Mouse (Mus musculus): ENCODE data around the gene Irf7. TPM values are rescaled to one million over a fixed set of nuclear protein-coding genes. Genes with fewer than 3 reads are reported as not detected.

Gene Irf7
- polyA plus RNA-seq, 1 experiment from 2014 or later, result 2.8 TPM

- Histone ChIP-seq H3K27me3 (ENCODE audit: control insufficient read depth, insufficient read depth, low read length) (no peaks in the 10 kb centered on the region), H3K9ac (ENCODE audit: low read length) (no peak overlapping the region), H3K4me3 (ENCODE audit: control insufficient read depth in 1 of 2, insufficient read depth in 1 of 2, low read depth in 1 of 2, low read length in 2 of 2) (peak overlapping the region in 1 of 2 experiments; percentile 17; a peak in 1 of 4 replicates), H3K36me3 (ENCODE audit: control insufficient read depth, insufficient read depth, low read length) (peaks cover 1% of the 10 kb centered on the region), H3K9me3 (ENCODE audit: control insufficient read depth, low read length) (no peaks in the 10 kb centered on the region), H3K27ac (replicated peaks in 1 of 2; ENCODE audit: control insufficient read depth in 1 of 2, insufficient read depth in 1 of 2, low read depth in 2 of 2, low read length in 2 of 2) (no peak overlapping the region), H3K4me1 (ENCODE audit: control insufficient read depth in 2 of 2, insufficient read depth in 2 of 2, low read length in 2 of 2) (peaks cover 8 to 13% of the 10 kb centered on the region in 2 experiments; a peak in 2 of 4 replicates), H3K4me2 (ENCODE audit: low read length) (peak overlapping the region; percentile 44)
- ATAC-seq (ENCODE audit: insufficient number of reproducible peaks, insufficient read depth, low FRiP score, low read depth), result no peak
- WGBS, result 72% methylated on average over 14 of the region's 14 CpGs
Measured at GRCm38 (mm10) chr7:141269273-141269545, 2.9 kb upstream of the Irf7 start.

- ATAC-seq (ENCODE audit: insufficient number of reproducible peaks, insufficient read depth, low FRiP score, low read depth), result no peak
- Histone ChIP-seq H3K9ac (ENCODE audit: low read length) (no peak overlapping the region), H3K27me3 (ENCODE audit: control insufficient read depth, insufficient read depth, low read length) (no peaks in the 10 kb centered on the region), H3K36me3 (ENCODE audit: control insufficient read depth, insufficient read depth, low read length) (peaks cover 7% of the 10 kb centered on the region), H3K27ac (replicated peaks in 1 of 2; ENCODE audit: control insufficient read depth in 1 of 2, insufficient read depth in 1 of 2, low read depth in 2 of 2, low read length in 2 of 2) (no peak overlapping the region), H3K4me2 (ENCODE audit: low read length) (peak overlapping the region; percentile 44), H3K4me1 (ENCODE audit: control insufficient read depth in 2 of 2, insufficient read depth in 2 of 2, low read length in 2 of 2) (peaks cover 8 to 13% of the 10 kb centered on the region in 2 experiments; a peak in 2 of 4 replicates), H3K9me3 (ENCODE audit: control insufficient read depth, low read length) (no peaks in the 10 kb centered on the region), H3K4me3 (ENCODE audit: control insufficient read depth in 1 of 2, insufficient read depth in 1 of 2, low read depth in 1 of 2, low read length in 2 of 2) (peak overlapping the region in 1 of 2 experiments; percentile 17; a peak in 1 of 4 replicates)
- 57% methylated on average over 24 of the region's 24 CpGs for WGBS
Measured at GRCm38 (mm10) chr7:141268466-141269272, 2.4 kb upstream of the Irf7 start.

GRCm38 (mm10) chr7:141265411-141265738 lies 906 bp downstream of the Irf7 start:
- Histone ChIP-seq H3K27me3 (ENCODE audit: control insufficient read depth, insufficient read depth, low read length) (no peaks in the 10 kb centered on the region), H3K36me3 (ENCODE audit: control insufficient read depth, insufficient read depth, low read length) (peaks cover 40% of the 10 kb centered on the region), H3K4me2 (ENCODE audit: low read length) (peak overlapping the region; percentile 91), H3K4me3 (ENCODE audit: control insufficient read depth in 1 of 2, insufficient read depth in 1 of 2, low read depth in 1 of 2, low read length in 2 of 2) (peak overlapping the region in 1 of 2 experiments; percentile 67; a peak in 1 of 4 replicates), H3K4me1 (ENCODE audit: control insufficient read depth in 2 of 2, insufficient read depth in 2 of 2, low read length in 2 of 2) (peaks cover 8 to 13% of the 10 kb centered on the region in 2 experiments; a peak in 2 of 4 replicates), H3K9ac (ENCODE audit: low read length) (no peak overlapping the region), H3K9me3 (ENCODE audit: control insufficient read depth, low read length) (no peaks in the 10 kb centered on the region), H3K27ac (replicated peaks in 1 of 2; ENCODE audit: control insufficient read depth in 1 of 2, insufficient read depth in 1 of 2, low read depth in 2 of 2, low read length in 2 of 2) (no peak overlapping the region)
- WGBS, result 29% methylated on average over 11 of the region's 11 CpGs
- ATAC-seq (ENCODE audit: insufficient number of reproducible peaks, insufficient read depth, low FRiP score, low read depth), result no peak

GRCm38 (mm10) chr7:141264761-141265410 lies 1.4 kb downstream of the Irf7 start:
- Histone ChIP-seq H3K4me2 (ENCODE audit: low read length) (peak overlapping the region; percentile 91), H3K4me3 (ENCODE audit: control insufficient read depth in 1 of 2, insufficient read depth in 1 of 2, low read depth in 1 of 2, low read length in 2 of 2) (peak overlapping the region in 1 of 2 experiments; percentile 67; a peak in 1 of 4 replicates), H3K36me3 (ENCODE audit: control insufficient read depth, insufficient read depth, low read length) (peaks cover 45% of the 10 kb centered on the region), H3K4me1 (ENCODE audit: control insufficient read depth in 2 of 2, insufficient read depth in 2 of 2, low read length in 2 of 2) (peaks cover 8 to 13% of the 10 kb centered on the region in 2 experiments; a peak in 2 of 4 replicates), H3K27me3 (ENCODE audit: control insufficient read depth, insufficient read depth, low read length) (no peaks in the 10 kb centered on the region), H3K9ac (ENCODE audit: low read length) (no peak overlapping the region), H3K9me3 (ENCODE audit: control insufficient read depth, low read length) (no peaks in the 10 kb centered on the region), H3K27ac (replicated peaks in 1 of 2; ENCODE audit: control insufficient read depth in 1 of 2, insufficient read depth in 1 of 2, low read depth in 2 of 2, low read length in 2 of 2) (no peak overlapping the region)
- ATAC-seq (ENCODE audit: insufficient number of reproducible peaks, insufficient read depth, low FRiP score, low read depth), result no peak; the same call in 1 of the 2 replicates
- WGBS, result 30% methylated on average over 12 of the region's 12 CpGs

GRCm38 (mm10) chr7:141264041-141264700 lies 2.1 kb downstream of the Irf7 start:
- H3K27ac ChIP-seq (replicated peaks in 1 of 2; ENCODE audit: control insufficient read depth in 1 of 2, insufficient read depth in 1 of 2, low read depth in 2 of 2, low read length in 2 of 2), result no peak overlapping the region
- no peak overlapping the region for H3K9ac ChIP-seq (ENCODE audit: low read length)
- ATAC-seq (ENCODE audit: insufficient number of reproducible peaks, insufficient read depth, low FRiP score, low read depth), result no peak
- H3K4me2 ChIP-seq (ENCODE audit: low read length), result no peak overlapping the region
- no peak overlapping the region for H3K4me3 ChIP-seq (ENCODE audit: control insufficient read depth in 1 of 2, insufficient read depth in 1 of 2, low read depth in 1 of 2, low read length in 2 of 2)
- WGBS, result 69% methylated on average over 11 of the region's 11 CpGs
- H3K9me3 ChIP-seq (ENCODE audit: control insufficient read depth, low read length), result no peaks in the 10 kb centered on the region
- H3K27me3 ChIP-seq (ENCODE audit: control insufficient read depth, insufficient read depth, low read length), result no peaks in the 10 kb centered on the region
- peaks cover 52% of the 10 kb centered on the region for H3K36me3 ChIP-seq (ENCODE audit: control insufficient read depth, insufficient read depth, low read length)
- peaks cover 8 to 13% of the 10 kb centered on the region in 2 experiments; a peak in 2 of 4 replicates for H3K4me1 ChIP-seq (ENCODE audit: control insufficient read depth in 2 of 2, insufficient read depth in 2 of 2, low read length in 2 of 2)

- no peak for ATAC-seq (ENCODE audit: insufficient number of reproducible peaks, insufficient read depth, low FRiP score, low read depth)
- Histone ChIP-seq H3K4me1 (ENCODE audit: control insufficient read depth in 2 of 2, insufficient read depth in 2 of 2, low read length in 2 of 2) (peaks cover 8 to 13% of the 10 kb centered on the region in 2 experiments; a peak in 2 of 4 replicates), H3K36me3 (ENCODE audit: control insufficient read depth, insufficient read depth, low read length) (peaks cover 57% of the 10 kb centered on the region), H3K27me3 (ENCODE audit: control insufficient read depth, insufficient read depth, low read length) (no peaks in the 10 kb centered on the region), H3K4me3 (ENCODE audit: control insufficient read depth in 1 of 2, insufficient read depth in 1 of 2, low read depth in 1 of 2, low read length in 2 of 2) (no peak overlapping the region), H3K27ac (replicated peaks in 1 of 2; ENCODE audit: control insufficient read depth in 1 of 2, insufficient read depth in 1 of 2, low read depth in 2 of 2, low read length in 2 of 2) (no peak overlapping the region), H3K9me3 (ENCODE audit: control insufficient read depth, low read length) (no peaks in the 10 kb centered on the region), H3K9ac (ENCODE audit: low read length) (no peak overlapping the region), H3K4me2 (ENCODE audit: low read length) (no peak overlapping the region)
- WGBS, result 89% methylated on average over 13 of the region's 13 CpGs
Measured at GRCm38 (mm10) chr7:141263640-141264039, 2.6 kb downstream of the Irf7 start.

GRCm38 (mm10) chr7:141261480-141261879 lies 4.8 kb downstream of the Irf7 start:
- Histone ChIP-seq H3K4me2 (ENCODE audit: low read length) (no peak overlapping the region), H3K27me3 (ENCODE audit: control insufficient read depth, insufficient read depth, low read length) (no peaks in the 10 kb centered on the region), H3K4me3 (ENCODE audit: control insufficient read depth in 1 of 2, insufficient read depth in 1 of 2, low read depth in 1 of 2, low read length in 2 of 2) (no peak overlapping the region), H3K4me1 (ENCODE audit: control insufficient read depth in 2 of 2, insufficient read depth in 2 of 2, low read length in 2 of 2) (peaks cover 6 to 11% of the 10 kb centered on the region in 2 experiments; a peak in 2 of 4 replicates), H3K9ac (ENCODE audit: low read length) (no peak overlapping the region), H3K36me3 (ENCODE audit: control insufficient read depth, insufficient read depth, low read length) (peaks cover 79% of the 10 kb centered on the region), H3K27ac (replicated peaks in 1 of 2; ENCODE audit: control insufficient read depth in 1 of 2, insufficient read depth in 1 of 2, low read depth in 2 of 2, low read length in 2 of 2) (no peak overlapping the region), H3K9me3 (ENCODE audit: control insufficient read depth, low read length) (no peaks in the 10 kb centered on the region)
- no peak for ATAC-seq (ENCODE audit: insufficient number of reproducible peaks, insufficient read depth, low FRiP score, low read depth)
- 92% methylated on average over 3 of the region's 3 CpGs for WGBS
